Mouse (Mus musculus) heart, embryonic 12.5 days (tissue): ENCODE data around the gene Cog2. TPM values are rescaled to one million over a fixed set of nuclear protein-coding genes. Genes with fewer than 3 reads are reported as not detected.

Experiments
- ATAC-seq: fragments of 200-750 bp; cut with Nextera tagmentation; 2 replicates; pipeline ENCODE4 v1.8.0; 2017; ENCODE audit warnings: moderate TSS enrichment, moderate library complexity; ENCODE audit not compliant: insufficient number of reproducible peaks, low FRiP score
- H3K27ac ChIP-seq: fragments of 300-500 bp; sonication (generic); 2 replicates; pipeline ENCODE4 v1.5.1; 2016; ENCODE audit warnings: mild to moderate bottlenecking, moderate library complexity; ENCODE audit not compliant: poor library complexity, severe bottlenecking
- H3K27me3 ChIP-seq: fragments of 300-500 bp; sonication (generic); replicated peaks from 2 replicates; pipeline ENCODE4 v1.6.1; 2016; ENCODE audit warnings: mild to moderate bottlenecking, moderate library complexity
- H3K36me3 ChIP-seq: fragments of 300-500 bp; sonication (generic); 2 replicates; pipeline ENCODE4 v1.6.1; 2016; ENCODE audit warnings: mild to moderate bottlenecking, moderate library complexity
- H3K4me1 ChIP-seq: fragments of 300-500 bp; sonication (generic); replicated peaks from 2 replicates; pipeline ENCODE4 v1.6.1; 2016; ENCODE audit warnings: mild to moderate bottlenecking
- H3K4me2 ChIP-seq: fragments of 300-500 bp; sonication (generic); 2 replicates; pipeline ENCODE4 v1.6.1; 2016; ENCODE audit warnings: mild to moderate bottlenecking, moderate library complexity
- H3K4me3 ChIP-seq: fragments of 300-500 bp; sonication (generic); 2 replicates; pipeline ENCODE4 v1.5.1; 2016; ENCODE audit warnings: mild to moderate bottlenecking
- H3K9ac ChIP-seq: fragments of 300-500 bp; sonication (generic); 2 replicates; pipeline ENCODE4 v1.6.1; 2016; ENCODE audit warnings: mild to moderate bottlenecking, moderate library complexity
- H3K9me3 ChIP-seq: fragments of 300-500 bp; sonication (generic); replicated peaks from 2 replicates; pipeline ENCODE4 v1.6.1; 2016; ENCODE audit warnings: mild to moderate bottlenecking, moderate library complexity
- WGBS: fragments of 180-500 bp; shearing (Covaris S2); methylation state at CpG from one replicate; pipeline ENCODE4 v1.1.7; 2016; 5-methylcytosine and 5-hydroxymethylcytosine counted together
- polyA plus RNA-seq: library from polyadenylated mRNA; unstranded; fragments of >200 nt; fragmentation: Nextera tagmentation; extraction: Ambion mirVana; gene quantifications from 2 replicates; pipeline ENCODE4 v1.2.1, GENCODE M21; 2016

Cog2 gene
- polyA plus RNA-seq = 27.0 and 30.1 TPM in 2 replicates

DNA sequence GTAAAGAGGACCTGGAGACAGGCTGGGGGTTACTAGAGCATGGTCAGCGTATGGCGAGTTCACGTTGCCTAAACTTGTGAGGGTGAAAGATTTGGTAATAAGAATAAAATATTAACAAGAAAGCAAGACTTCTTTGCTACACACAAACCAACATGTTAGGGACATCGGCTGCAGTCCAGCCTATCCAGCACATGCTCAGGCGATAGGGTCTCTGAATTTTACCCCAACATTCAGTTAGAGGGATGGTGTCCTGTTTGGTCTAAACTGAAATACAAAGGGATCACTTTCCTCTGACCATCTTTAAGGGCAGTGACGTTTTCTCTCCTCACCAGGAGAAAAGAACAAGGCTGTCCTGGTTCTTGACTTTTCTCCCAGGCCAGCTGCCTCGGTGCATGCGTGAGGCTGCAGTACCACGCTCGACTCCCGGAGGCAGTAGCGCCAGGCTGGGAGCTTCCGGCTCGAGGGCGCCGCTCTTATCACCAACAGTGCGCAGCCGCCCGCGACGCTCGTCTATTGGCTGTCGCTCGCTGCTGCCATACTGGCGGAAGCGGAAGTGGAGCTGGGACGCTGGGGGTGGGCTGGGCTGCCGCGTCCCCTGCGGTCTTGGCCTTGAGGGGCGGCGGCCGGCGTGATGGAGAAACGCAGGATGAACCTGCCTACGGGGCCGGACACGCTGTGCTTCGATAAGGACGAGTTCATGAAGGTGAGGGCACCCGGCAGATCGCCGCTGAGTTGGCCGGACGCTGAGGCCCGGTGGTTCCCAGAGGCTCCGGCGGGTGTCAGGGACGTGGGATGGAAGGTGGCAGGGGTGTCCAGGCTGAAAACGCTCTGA, at the start of gene Cog2:
Gene Cog2 (plus strand): TSS at position 519 of the 832 bp plus-strand sequence.
- Histone ChIP-seq H3K9ac (peak within 1 kb of the TSS; percentile 91), H3K9me3 (no peaks in the 10 kb centered on the region), H3K36me3 (peaks cover 4% of the 10 kb centered on the region), H3K27me3 (peaks cover 6% of the 10 kb centered on the region; the same call in 1 of the 2 replicates), H3K27ac (0 out of 2 replicates have a peak within 1 kb of the TSS, but pooled peaks have one; percentile 20), H3K4me3 (peak within 1 kb of the TSS; percentile 95), H3K4me1 (peaks cover 16% of the 10 kb centered on the region), H3K4me2 (peak within 1 kb of the TSS; percentile 96)
- ATAC-seq = peak; percentile 94
- 10% methylated on average over 50 of the region's 50 CpGs for WGBS

DNA sequence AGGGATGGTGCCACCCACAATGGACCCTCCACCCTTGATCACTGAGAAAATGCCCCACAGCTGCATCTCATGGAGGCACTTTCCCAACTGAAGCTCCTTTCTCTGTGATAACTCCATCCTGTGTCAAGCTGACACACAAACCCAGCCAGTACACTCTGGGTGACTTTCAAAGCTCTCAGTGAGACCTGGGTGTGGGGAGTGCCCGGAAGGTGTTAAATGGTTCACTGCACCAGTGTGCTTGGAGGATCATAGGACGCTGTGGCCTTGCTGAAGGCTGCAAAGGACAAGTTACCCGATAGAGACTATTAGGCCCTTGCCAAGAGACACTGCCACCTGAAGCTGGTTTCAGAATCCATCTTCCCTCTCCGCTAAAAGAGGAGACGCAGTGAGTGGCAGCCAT, 44.9 kb upstream of the Cog2 start:
- H3K9me3 ChIP-seq = no peaks in the 10 kb centered on the region
- no peak overlapping the region for H3K4me3 ChIP-seq
- no peaks in the 10 kb centered on the region for H3K4me1 ChIP-seq
- H3K27me3 ChIP-seq = no peaks in the 10 kb centered on the region
- no peak for ATAC-seq
- 73% methylated on average over 5 of the region's 5 CpGs for WGBS
- H3K9ac ChIP-seq = no peak overlapping the region
- no peak overlapping the region for H3K4me2 ChIP-seq
- no peaks in the 10 kb centered on the region for H3K36me3 ChIP-seq
- H3K27ac ChIP-seq = no peak overlapping the region

DNA sequence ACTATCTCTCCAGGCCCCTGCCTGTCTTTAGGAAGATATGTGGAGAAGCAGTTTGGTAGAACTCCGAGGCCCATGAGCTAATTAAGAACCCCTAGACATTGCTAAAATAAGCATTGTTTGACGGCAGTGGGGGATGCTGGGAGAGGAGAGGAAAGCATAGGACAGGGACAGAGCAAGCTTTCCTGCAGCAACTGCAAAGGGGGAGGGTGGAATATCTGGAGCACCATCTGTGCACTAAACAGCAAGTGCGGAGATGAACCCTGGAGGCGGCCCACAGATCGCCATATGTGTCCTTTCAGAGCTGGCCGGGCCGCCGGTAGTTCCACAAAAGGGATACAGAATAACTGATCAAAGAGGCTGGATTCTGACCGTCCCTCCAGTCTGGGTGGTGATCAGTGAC, 43.9 kb upstream of the Cog2 start:
- H3K9me3 ChIP-seq = no peaks in the 10 kb centered on the region
- 67% methylated on average over 9 of the region's 9 CpGs for WGBS
- no peak overlapping the region for H3K4me2 ChIP-seq
- no peaks in the 10 kb centered on the region for H3K36me3 ChIP-seq
- H3K9ac ChIP-seq = no peak overlapping the region
- H3K4me3 ChIP-seq = no peak overlapping the region
- H3K4me1 ChIP-seq = no peaks in the 10 kb centered on the region
- no peak for ATAC-seq
- H3K27ac ChIP-seq = no peak overlapping the region
- H3K27me3 ChIP-seq = no peaks in the 10 kb centered on the region

DNA sequence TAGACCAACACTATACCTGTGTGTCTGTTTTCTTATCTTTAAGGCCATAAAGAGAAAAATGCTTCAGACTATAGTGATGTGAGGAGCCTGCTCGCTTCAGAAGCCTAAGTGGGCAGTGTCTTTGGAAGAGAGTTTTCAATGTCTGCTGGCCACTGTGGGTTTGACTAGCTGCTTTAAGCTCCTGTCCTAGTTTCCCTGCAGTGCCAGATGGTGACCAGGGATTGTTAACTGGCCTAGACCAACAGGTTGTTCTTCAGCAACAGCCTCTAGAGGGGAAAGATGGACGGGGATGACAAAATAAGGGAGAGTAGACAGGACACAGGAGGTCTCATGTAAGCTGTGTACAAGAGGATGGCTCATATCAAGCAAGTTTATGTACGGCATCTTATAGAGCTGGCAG, 41.3 kb upstream of the Cog2 start:
- Histone ChIP-seq H3K4me1 (no peaks in the 10 kb centered on the region), H3K4me3 (no peak overlapping the region), H3K4me2 (no peak overlapping the region), H3K9ac (no peak overlapping the region), H3K9me3 (no peaks in the 10 kb centered on the region), H3K27ac (no peak overlapping the region), H3K36me3 (no peaks in the 10 kb centered on the region), H3K27me3 (no peaks in the 10 kb centered on the region)
- no peak for ATAC-seq
- WGBS = 72% methylated on average over 3 of the region's 3 CpGs

DNA sequence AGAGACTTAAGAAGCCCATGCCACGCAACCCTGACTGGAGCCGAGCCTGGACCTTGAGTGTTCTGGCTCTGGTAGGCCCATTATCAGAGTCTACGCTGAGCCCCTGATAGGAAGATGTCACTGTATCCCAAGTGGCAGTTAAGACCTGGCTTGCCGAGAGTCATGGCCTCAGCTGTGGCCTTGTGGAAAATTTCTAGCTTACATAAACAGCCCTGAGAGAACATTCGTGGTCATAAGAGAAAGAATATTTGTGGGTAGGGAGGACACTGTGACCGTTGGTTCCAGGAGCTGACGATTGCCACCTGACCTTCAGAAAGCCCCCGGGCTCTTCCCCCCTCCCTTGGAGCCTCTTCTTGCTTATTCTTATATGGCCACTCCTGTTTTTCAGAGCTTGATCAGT, 40.2 kb upstream of the Cog2 start:
- Histone ChIP-seq H3K9me3 (no peaks in the 10 kb centered on the region), H3K27ac (no peak overlapping the region), H3K36me3 (no peaks in the 10 kb centered on the region), H3K9ac (no peak overlapping the region), H3K27me3 (no peaks in the 10 kb centered on the region), H3K4me1 (no peaks in the 10 kb centered on the region), H3K4me3 (no peak overlapping the region), H3K4me2 (no peak overlapping the region)
- ATAC-seq = no peak
- 66% methylated on average over 8 of the region's 8 CpGs for WGBS

DNA sequence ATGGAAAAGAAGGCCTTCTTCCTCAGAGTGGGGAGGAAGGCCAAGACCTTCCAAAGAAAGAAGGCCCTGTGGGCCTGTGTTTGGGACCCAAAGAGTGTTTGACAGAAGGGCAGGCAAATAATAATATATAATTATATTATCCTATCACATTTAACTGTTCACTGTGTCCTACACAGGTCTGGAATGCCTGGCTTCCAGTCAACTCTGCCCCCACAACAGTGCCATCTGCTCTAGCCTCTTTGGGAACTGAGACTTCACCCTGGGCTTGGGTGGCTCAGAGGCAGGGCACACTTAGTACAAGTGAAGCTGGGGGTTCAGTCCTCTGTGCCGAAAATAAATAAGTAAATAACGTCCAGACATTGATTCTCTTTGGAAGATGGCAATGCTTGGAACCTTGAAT, 37.8 kb upstream of the Cog2 start:
- WGBS = 70% methylated on average over 2 of the region's 2 CpGs

DNA sequence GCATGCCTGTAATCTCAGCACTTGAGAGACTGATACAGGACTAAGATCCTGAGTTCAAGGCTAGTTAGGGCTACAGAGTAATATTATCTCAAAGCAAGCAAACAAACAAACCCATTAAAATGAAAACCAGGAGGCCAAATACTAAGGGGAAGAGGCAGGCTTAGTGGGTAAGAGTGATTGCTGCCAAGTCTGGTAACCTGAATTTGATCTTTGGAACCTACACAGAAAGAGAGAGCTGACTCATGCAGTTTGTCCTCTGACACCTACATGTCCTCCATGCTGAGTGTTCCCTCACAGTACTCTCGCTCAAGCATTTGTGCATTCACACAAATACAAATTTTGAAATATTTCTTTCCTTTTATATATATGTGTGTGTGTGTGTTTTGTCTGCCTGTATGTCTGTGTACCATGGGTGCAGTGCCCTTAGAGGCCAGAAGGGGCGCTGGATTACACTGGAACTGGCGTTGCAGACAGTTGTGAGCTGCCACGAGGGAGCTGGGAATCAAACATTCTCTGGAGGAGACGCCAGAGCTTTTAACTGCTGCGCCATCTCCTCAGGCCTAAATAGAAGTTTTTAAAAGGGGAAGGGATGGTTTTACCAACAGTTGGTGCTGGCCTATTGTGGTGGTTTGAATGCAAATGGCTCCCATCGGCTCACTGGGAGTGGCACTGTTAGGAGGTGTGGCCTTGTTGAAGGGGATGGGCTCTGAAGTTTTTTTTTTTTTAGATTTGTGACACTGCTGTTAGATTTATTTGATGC, 37.0 kb upstream of the Cog2 start:
- Histone ChIP-seq H3K4me1 (no peaks in the 10 kb centered on the region), H3K27ac (no peak overlapping the region), H3K36me3 (no peaks in the 10 kb centered on the region), H3K9me3 (no peaks in the 10 kb centered on the region), H3K4me3 (no peak overlapping the region), H3K4me2 (no peak overlapping the region), H3K27me3 (no peaks in the 10 kb centered on the region), H3K9ac (no peak overlapping the region)
- 65% methylated on average over 7 of the region's 7 CpGs for WGBS
- ATAC-seq = no peak

More for the DNA sequence above, 37.8 kb upstream of the Cog2 start:
- H3K27me3 ChIP-seq = no peaks in the 10 kb centered on the region
- H3K4me2 ChIP-seq = no peak overlapping the region
- H3K27ac ChIP-seq = no peak overlapping the region
- no peak overlapping the region for H3K4me3 ChIP-seq
- no peaks in the 10 kb centered on the region for H3K9me3 ChIP-seq
- H3K4me1 ChIP-seq = no peaks in the 10 kb centered on the region
- no peak for ATAC-seq
- H3K9ac ChIP-seq = no peak overlapping the region
- no peaks in the 10 kb centered on the region for H3K36me3 ChIP-seq

DNA sequence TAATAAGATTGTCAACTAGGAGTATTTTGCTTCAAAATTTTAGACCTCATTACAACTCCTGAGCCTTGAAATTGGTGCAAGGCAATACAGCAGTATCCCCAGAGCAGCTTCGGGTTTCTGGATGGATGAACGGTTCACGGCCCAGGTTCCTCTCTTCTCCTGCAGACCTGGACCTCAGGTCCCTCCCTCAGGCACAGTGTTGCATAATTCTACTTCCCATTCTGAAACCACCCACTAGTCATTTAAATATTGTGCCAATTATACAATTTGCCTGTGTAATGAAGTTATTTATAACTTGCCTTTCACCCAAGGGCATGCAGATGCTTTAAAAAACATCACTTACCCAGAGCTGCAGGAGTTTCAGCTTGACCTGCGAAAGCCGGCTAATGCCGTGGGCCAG, 31.3 kb upstream of the Cog2 start:
- 89% methylated on average over 6 of the region's 6 CpGs for WGBS
- Histone ChIP-seq H3K4me3 (no peak overlapping the region), H3K27ac (no peak overlapping the region), H3K27me3 (no peaks in the 10 kb centered on the region), H3K4me2 (no peak overlapping the region), H3K9ac (no peak overlapping the region), H3K4me1 (no peaks in the 10 kb centered on the region), H3K9me3 (peaks cover 4% of the 10 kb centered on the region; the same call in 1 of the 2 replicates), H3K36me3 (no peaks in the 10 kb centered on the region)
- no peak for ATAC-seq

DNA sequence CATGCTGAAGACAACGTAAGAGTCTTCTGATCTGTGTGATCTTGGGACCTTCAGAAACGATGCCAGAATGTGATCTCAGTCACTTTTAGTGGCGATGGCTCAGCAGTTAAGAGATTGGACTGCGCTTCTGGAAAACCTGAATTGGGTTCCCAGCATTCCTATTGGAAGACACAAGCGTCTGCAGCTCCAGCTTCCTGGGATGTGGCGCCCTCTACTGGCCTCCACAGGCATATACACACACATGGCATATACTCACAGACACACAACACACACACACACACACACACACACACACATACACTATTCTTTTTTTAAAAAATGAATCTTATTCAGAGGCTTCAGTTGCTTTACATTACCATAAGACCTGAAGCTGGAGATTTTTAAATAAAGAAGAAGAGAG, 30.8 kb upstream of the Cog2 start:
- no peak overlapping the region for H3K4me3 ChIP-seq
- no peak overlapping the region for H3K9ac ChIP-seq
- no peaks in the 10 kb centered on the region for H3K27me3 ChIP-seq
- no peak overlapping the region for H3K27ac ChIP-seq
- H3K9me3 ChIP-seq = peaks cover 4% of the 10 kb centered on the region; the same call in 1 of the 2 replicates
- no peak for ATAC-seq
- 83% methylated on average over 6 of the region's 6 CpGs for WGBS
- no peak overlapping the region for H3K4me2 ChIP-seq
- no peaks in the 10 kb centered on the region for H3K36me3 ChIP-seq
- H3K4me1 ChIP-seq = no peaks in the 10 kb centered on the region

DNA sequence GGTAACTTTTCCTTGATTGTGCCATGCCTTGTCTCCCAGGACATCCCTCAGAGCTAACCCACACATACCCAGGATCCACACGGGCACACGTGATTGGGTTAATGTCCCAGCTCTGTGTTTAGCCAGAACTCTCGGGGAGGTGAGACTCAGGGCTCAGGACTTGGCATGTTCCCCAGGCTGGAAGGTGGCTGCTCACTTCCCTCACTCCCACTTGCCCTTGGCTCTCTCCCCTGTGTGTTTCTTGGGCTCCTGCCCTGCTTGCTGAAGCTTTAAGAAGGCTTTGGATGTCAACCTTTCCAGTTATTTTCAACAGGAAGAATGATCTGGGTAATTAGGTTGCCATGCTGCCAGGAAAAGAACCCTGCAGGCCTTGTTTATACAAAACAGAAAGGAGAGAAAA, 26.2 kb upstream of the Cog2 start:
- Histone ChIP-seq H3K4me1 (no peaks in the 10 kb centered on the region), H3K9me3 (peaks cover 4% of the 10 kb centered on the region; the same call in 1 of the 2 replicates), H3K36me3 (no peaks in the 10 kb centered on the region), H3K9ac (no peak overlapping the region), H3K27ac (no peak overlapping the region), H3K4me2 (no peak overlapping the region), H3K27me3 (0 out of 2 replicates have a peak, but pooled peaks cover 3% of the 10 kb centered on the region), H3K4me3 (no peak overlapping the region)
- 69% methylated on average over 3 of the region's 3 CpGs for WGBS
- no peak for ATAC-seq

DNA sequence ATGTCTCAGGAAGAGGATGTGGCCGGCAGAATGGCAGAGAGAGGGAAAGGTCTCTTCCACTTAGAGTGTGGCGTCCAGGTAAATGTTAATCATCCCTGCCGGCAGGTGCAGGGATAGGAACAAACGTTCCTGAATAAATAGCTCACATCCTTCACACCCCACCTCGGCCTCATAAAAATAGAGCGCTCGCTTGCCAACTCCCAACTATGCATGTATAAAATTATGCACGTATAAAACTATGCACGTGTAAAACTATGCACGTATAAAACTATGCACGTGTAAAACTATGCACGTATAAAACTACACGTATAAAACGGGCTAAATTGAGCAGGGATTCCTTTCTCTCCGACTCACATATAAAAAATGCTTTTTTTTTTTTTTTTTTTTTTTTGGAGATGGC, 25.6 kb upstream of the Cog2 start:
- 83% methylated on average over 15 of the region's 15 CpGs for WGBS
- Histone ChIP-seq H3K27me3 (0 out of 2 replicates have a peak, but pooled peaks cover 3% of the 10 kb centered on the region), H3K36me3 (no peaks in the 10 kb centered on the region), H3K4me2 (no peak overlapping the region), H3K9me3 (no peaks in the 10 kb centered on the region), H3K4me3 (no peak overlapping the region), H3K27ac (no peak overlapping the region), H3K9ac (no peak overlapping the region), H3K4me1 (no peaks in the 10 kb centered on the region)
- no peak for ATAC-seq
